Mouse (Mus musculus): ENCODE measurements around the gene Efhc2. TPM values are rescaled to one million over a fixed set of nuclear protein-coding genes. Genes with fewer than 3 reads are reported as not detected.

Gene Efhc2
- 0.36 and 0.44 TPM in 2 replicates for polyA plus RNA-seq (2015; fragmentation: Nextera tagmentation; extraction: Ambion mirVana)

DNA sequence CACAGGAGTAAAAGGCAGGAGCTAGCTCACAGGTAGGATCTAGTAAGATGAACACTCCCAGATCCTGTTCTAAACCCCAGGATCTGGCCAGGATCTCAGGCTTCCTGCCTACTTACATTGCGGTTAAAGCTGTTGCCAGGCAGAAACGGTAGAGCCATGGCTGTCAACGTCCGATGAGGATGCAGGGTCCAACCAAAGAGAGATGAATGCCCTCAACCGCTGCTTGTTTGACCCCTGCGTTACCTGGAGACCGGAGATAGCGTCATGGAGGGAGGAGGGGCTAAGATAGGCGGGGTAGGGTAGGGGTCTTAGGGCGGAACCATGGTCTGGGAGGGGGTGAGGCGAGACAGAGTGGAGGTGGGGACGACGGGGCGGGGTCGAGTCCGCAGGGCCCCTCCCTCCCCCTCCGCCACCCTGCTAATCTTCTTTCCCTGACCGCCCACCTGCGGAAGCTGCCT lies at the start of gene Efhc2:
TSS of gene Efhc2 (minus strand) at position 243 of the 458 bp plus-strand sequence.
- peak within 1 kb of the TSS; percentile 40 for H3K4me3 ChIP-seq (replicated peaks; ENCODE audit: low read length)
- no peaks in the 10 kb centered on the region for H3K36me3 ChIP-seq (ENCODE audit: control insufficient read depth, insufficient read depth, low read length)
- H3K9me3 ChIP-seq (replicated peaks; ENCODE audit: control insufficient read depth, low read length) = no peaks in the 10 kb centered on the region
- 8% methylated on average over 16 of the region's 19 CpGs for WGBS
- H3K4me1 ChIP-seq (ENCODE audit: control insufficient read depth, insufficient read depth, low read length) = no peaks in the 10 kb centered on the region
- peak within 1 kb of the TSS; percentile 11; the same call in 1 of the 2 replicates for H3K9ac ChIP-seq (ENCODE audit: low read length)
- H3K27ac ChIP-seq (ENCODE audit: low read length) = no peak within 1 kb of the TSS
- H3K27me3 ChIP-seq (ENCODE audit: control insufficient read depth, insufficient read depth, low read length) = no peaks in the 10 kb centered on the region
- H3K4me2 ChIP-seq (ENCODE audit: low read depth, low read length) = peak within 1 kb of the TSS; percentile 55
- no peak for ATAC-seq (ENCODE audit: insufficient read depth, low FRiP score)

GRCm38 (mm10) chrX:17365114-17365513 lies 45.9 kb upstream of the Efhc2 start:
- H3K27ac ChIP-seq (ENCODE audit: low read length) = no peak overlapping the region
- no peaks in the 10 kb centered on the region for H3K9me3 ChIP-seq (replicated peaks; ENCODE audit: control insufficient read depth, low read length)
- H3K27me3 ChIP-seq (ENCODE audit: control insufficient read depth, insufficient read depth, low read length) = no peaks in the 10 kb centered on the region
- no peak overlapping the region for H3K9ac ChIP-seq (ENCODE audit: low read length)
- 55% methylated on average over 2 of the region's 2 CpGs for WGBS
- H3K4me2 ChIP-seq (ENCODE audit: low read depth, low read length) = no peak overlapping the region
- no peaks in the 10 kb centered on the region for H3K4me1 ChIP-seq (ENCODE audit: control insufficient read depth, insufficient read depth, low read length)
- no peaks in the 10 kb centered on the region for H3K36me3 ChIP-seq (ENCODE audit: control insufficient read depth, insufficient read depth, low read length)
- no peak for ATAC-seq (ENCODE audit: insufficient read depth, low FRiP score)
- H3K4me3 ChIP-seq (replicated peaks; ENCODE audit: low read length) = no peak overlapping the region

GRCm38 (mm10) chrX:17300349-17300880 lies 18.8 kb downstream of the Efhc2 start:
- H3K9ac ChIP-seq (ENCODE audit: low read length) = no peak overlapping the region

DNA sequence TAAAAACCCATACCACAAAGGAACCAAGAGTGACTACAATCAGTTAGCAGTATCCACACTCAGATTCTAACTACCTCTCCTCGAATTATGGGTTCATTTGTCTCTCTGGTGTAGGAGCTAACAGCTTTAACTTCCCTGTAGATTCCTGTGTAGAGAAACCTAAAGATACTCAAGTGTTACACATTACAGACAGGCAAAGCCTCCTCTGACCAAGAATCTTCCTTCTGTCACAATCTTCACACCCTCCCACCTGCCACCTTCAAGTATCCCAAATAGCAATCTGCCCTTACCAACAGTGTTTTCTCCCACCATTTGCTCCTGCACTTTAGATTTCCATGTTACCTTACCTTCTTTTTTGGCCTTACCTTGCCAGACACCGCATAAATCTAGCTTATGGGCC lies 35.3 kb downstream of the Efhc2 start:
- no peaks in the 10 kb centered on the region for H3K36me3 ChIP-seq (ENCODE audit: control insufficient read depth, insufficient read depth, low read length)
- H3K9ac ChIP-seq (ENCODE audit: low read length) = no peak overlapping the region
- H3K4me1 ChIP-seq (ENCODE audit: control insufficient read depth, insufficient read depth, low read length) = no peaks in the 10 kb centered on the region
- no peaks in the 10 kb centered on the region for H3K27me3 ChIP-seq (ENCODE audit: control insufficient read depth, insufficient read depth, low read length)
- H3K9me3 ChIP-seq (replicated peaks; ENCODE audit: control insufficient read depth, low read length) = no peaks in the 10 kb centered on the region
- no peak overlapping the region for H3K27ac ChIP-seq (ENCODE audit: low read length)
- H3K4me2 ChIP-seq (ENCODE audit: low read depth, low read length) = no peak overlapping the region
- ATAC-seq (ENCODE audit: insufficient read depth, low FRiP score) = no peak
- WGBS = 84% methylated on average over 2 of the region's 2 CpGs
- no peak overlapping the region for H3K4me3 ChIP-seq (replicated peaks; ENCODE audit: low read length)

More at GRCm38 (mm10) chrX:17300349-17300880, 18.8 kb downstream of the Efhc2 start:
- no peak overlapping the region for H3K4me3 ChIP-seq (replicated peaks; ENCODE audit: low read length)
- H3K9me3 ChIP-seq (replicated peaks; ENCODE audit: control insufficient read depth, low read length) = no peaks in the 10 kb centered on the region
- 78% methylated on average over 3 of the region's 3 CpGs for WGBS
- H3K36me3 ChIP-seq (ENCODE audit: control insufficient read depth, insufficient read depth, low read length) = no peaks in the 10 kb centered on the region
- H3K27me3 ChIP-seq (ENCODE audit: control insufficient read depth, insufficient read depth, low read length) = no peaks in the 10 kb centered on the region
- no peak for ATAC-seq (ENCODE audit: insufficient read depth, low FRiP score)
- H3K4me1 ChIP-seq (ENCODE audit: control insufficient read depth, insufficient read depth, low read length) = no peaks in the 10 kb centered on the region
- H3K27ac ChIP-seq (ENCODE audit: low read length) = no peak overlapping the region
- H3K4me2 ChIP-seq (ENCODE audit: low read depth, low read length) = no peak overlapping the region

DNA sequence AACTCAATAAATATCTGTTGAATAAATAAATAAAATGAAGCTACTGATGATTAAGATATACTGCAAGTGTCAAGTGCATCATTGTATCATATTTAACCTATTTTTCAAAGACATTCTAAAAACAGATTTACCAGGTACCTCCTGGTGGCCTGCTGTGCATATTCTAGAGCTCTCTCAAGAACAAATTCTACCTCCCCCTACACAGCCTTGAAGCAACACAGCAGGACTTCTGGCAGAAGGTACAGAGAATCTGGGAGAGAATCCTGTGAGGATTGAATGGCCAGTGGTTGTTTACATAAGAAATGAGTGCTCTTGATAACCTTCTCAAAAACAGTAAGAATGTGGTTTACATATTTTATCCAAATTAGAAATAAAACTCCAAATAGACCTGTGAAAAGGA lies 94.0 kb downstream of the Efhc2 start:
- Histone ChIP-seq H3K4me3 (replicated peaks; ENCODE audit: low read length) (no peak overlapping the region), H3K27me3 (ENCODE audit: control insufficient read depth, insufficient read depth, low read length) (no peaks in the 10 kb centered on the region), H3K4me2 (ENCODE audit: low read depth, low read length) (no peak overlapping the region), H3K4me1 (ENCODE audit: control insufficient read depth, insufficient read depth, low read length) (no peaks in the 10 kb centered on the region), H3K9me3 (replicated peaks; ENCODE audit: control insufficient read depth, low read length) (no peaks in the 10 kb centered on the region), H3K27ac (ENCODE audit: low read length) (no peak overlapping the region), H3K36me3 (ENCODE audit: control insufficient read depth, insufficient read depth, low read length) (no peaks in the 10 kb centered on the region), H3K9ac (ENCODE audit: low read length) (no peak overlapping the region)
- ATAC-seq (ENCODE audit: insufficient read depth, low FRiP score) = no peak

DNA sequence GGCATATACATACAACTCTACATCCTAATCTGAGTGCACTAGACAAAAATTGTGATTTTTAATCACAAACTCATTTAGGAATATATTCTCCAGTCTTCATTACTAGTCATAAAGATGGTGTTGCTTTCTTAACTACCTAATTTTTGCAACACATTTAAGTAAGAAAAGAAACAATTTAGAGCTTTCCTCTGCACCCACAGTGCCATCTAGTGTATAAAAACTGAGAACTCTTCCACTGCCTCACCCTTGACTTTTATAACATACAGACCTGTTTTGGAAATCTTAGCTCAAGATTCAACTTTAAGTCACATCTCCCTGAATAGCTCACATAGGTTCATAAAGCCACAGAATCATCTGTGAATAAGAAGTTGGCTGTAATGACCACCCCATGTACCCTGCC lies 101.7 kb downstream of the Efhc2 start:
- Histone ChIP-seq H3K9me3 (replicated peaks; ENCODE audit: control insufficient read depth, low read length) (no peaks in the 10 kb centered on the region), H3K27me3 (ENCODE audit: control insufficient read depth, insufficient read depth, low read length) (no peaks in the 10 kb centered on the region), H3K4me3 (replicated peaks; ENCODE audit: low read length) (no peak overlapping the region), H3K4me2 (ENCODE audit: low read depth, low read length) (no peak overlapping the region), H3K36me3 (ENCODE audit: control insufficient read depth, insufficient read depth, low read length) (no peaks in the 10 kb centered on the region), H3K27ac (ENCODE audit: low read length) (no peak overlapping the region), H3K9ac (ENCODE audit: low read length) (no peak overlapping the region), H3K4me1 (ENCODE audit: control insufficient read depth, insufficient read depth, low read length) (no peaks in the 10 kb centered on the region)
- no peak for ATAC-seq (ENCODE audit: insufficient read depth, low FRiP score)

DNA sequence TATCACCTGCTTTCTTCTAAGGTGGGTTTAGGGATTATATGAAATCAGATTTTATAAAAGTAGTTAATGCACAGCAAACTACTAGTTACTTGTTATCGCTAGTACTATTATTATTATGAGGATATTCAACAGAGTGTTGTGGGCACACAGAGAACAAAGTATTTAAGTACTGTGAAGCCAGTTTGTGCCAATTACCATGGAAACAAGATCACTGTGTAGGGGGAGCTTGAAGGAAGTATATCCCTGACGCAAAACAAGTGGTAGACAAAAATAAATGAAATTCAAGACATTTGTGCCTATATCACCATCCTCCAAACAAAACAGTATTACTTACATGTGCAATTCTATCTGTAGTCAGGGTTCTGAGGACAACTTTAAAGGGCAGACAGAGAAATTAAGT lies 105.7 kb downstream of the Efhc2 start:
- no peak for ATAC-seq (ENCODE audit: insufficient read depth, low FRiP score)

GRCm38 (mm10) chrX:17175748-17176147 lies 143.4 kb downstream of the Efhc2 start:
- Histone ChIP-seq H3K27ac (ENCODE audit: low read length) (no peak overlapping the region), H3K9me3 (replicated peaks; ENCODE audit: control insufficient read depth, low read length) (no peaks in the 10 kb centered on the region), H3K36me3 (ENCODE audit: control insufficient read depth, insufficient read depth, low read length) (no peaks in the 10 kb centered on the region), H3K4me3 (replicated peaks; ENCODE audit: low read length) (no peak overlapping the region), H3K9ac (ENCODE audit: low read length) (no peak overlapping the region), H3K27me3 (ENCODE audit: control insufficient read depth, insufficient read depth, low read length) (no peaks in the 10 kb centered on the region), H3K4me1 (ENCODE audit: control insufficient read depth, insufficient read depth, low read length) (no peaks in the 10 kb centered on the region), H3K4me2 (ENCODE audit: low read depth, low read length) (no peak overlapping the region)
- ATAC-seq (ENCODE audit: insufficient read depth, low FRiP score) = no peak
- WGBS = 68% methylated on average over 3 of the region's 3 CpGs

More for the DNA sequence above, 105.7 kb downstream of the Efhc2 start:
- H3K4me2 ChIP-seq (ENCODE audit: low read depth, low read length) = no peak overlapping the region
- no peaks in the 10 kb centered on the region for H3K36me3 ChIP-seq (ENCODE audit: control insufficient read depth, insufficient read depth, low read length)
- no peaks in the 10 kb centered on the region for H3K9me3 ChIP-seq (replicated peaks; ENCODE audit: control insufficient read depth, low read length)
- no peaks in the 10 kb centered on the region for H3K4me1 ChIP-seq (ENCODE audit: control insufficient read depth, insufficient read depth, low read length)
- WGBS = 78% methylated on average over 2 of the region's 2 CpGs
- H3K4me3 ChIP-seq (replicated peaks; ENCODE audit: low read length) = no peak overlapping the region
- H3K27me3 ChIP-seq (ENCODE audit: control insufficient read depth, insufficient read depth, low read length) = no peaks in the 10 kb centered on the region
- H3K9ac ChIP-seq (ENCODE audit: low read length) = no peak overlapping the region
- no peak overlapping the region for H3K27ac ChIP-seq (ENCODE audit: low read length)

- ATAC-seq (ENCODE audit: insufficient read depth, low FRiP score) = no peak
- no peak overlapping the region for H3K4me3 ChIP-seq (replicated peaks; ENCODE audit: low read length)
- no peaks in the 10 kb centered on the region for H3K36me3 ChIP-seq (ENCODE audit: control insufficient read depth, insufficient read depth, low read length)
- no peaks in the 10 kb centered on the region for H3K9me3 ChIP-seq (replicated peaks; ENCODE audit: control insufficient read depth, low read length)
- H3K9ac ChIP-seq (ENCODE audit: low read length) = no peak overlapping the region
- H3K4me2 ChIP-seq (ENCODE audit: low read depth, low read length) = no peak overlapping the region
- no peak overlapping the region for H3K27ac ChIP-seq (ENCODE audit: low read length)
- no peaks in the 10 kb centered on the region for H3K4me1 ChIP-seq (ENCODE audit: control insufficient read depth, insufficient read depth, low read length)
- 35% methylated on average over 1 of the region's 1 CpGs for WGBS
- H3K27me3 ChIP-seq (ENCODE audit: control insufficient read depth, insufficient read depth, low read length) = no peaks in the 10 kb centered on the region
These were observed 153.5 kb downstream of the Efhc2 start for GRCm38 (mm10) chrX:17165638-17166037.

Measured in stomach, embryonic 16.5 days (tissue).